Mouse (Mus musculus): ENCODE data around the gene Nolc1. TPM values are rescaled to one million over a fixed set of nuclear protein-coding genes. Genes with fewer than 3 reads are reported as not detected.

Nolc1 gene
- polyA plus RNA-seq, 1 experiment from 2014 or later, result 66.3 TPM

GRCm38 (mm10) chr19:46035971-46036370 is 39.7 kb upstream of the Nolc1 start:
- ATAC-seq (no peak), DNase-seq (ENCODE audit: low read depth, low spot score) (no peak)
- H3K27me3 ChIP-seq, result no peaks in the 10 kb centered on the region
- ChIA-PET POLR2A (no interaction called here), CTCF (interaction anchor here (1.2 to 2.0 kb wide), 3 partner anchors 8 to 156 kb away, joined by 3 to 8 read pairs (median 3); no protein-coding TSS in a partner anchor)
- in situ Hi-C loops (cut with MboI; ENCODE audit: low pct_unique_long_range_greater_than_20kb), result no loop called here
- TF ChIP-seq CTCF (IDR thresholded peaks at IDR 0.05), result no peak

- DNase-seq (ENCODE audit: low read depth, low spot score) (no peak), ATAC-seq (no peak)
- in situ Hi-C loops (cut with MboI; ENCODE audit: low pct_unique_long_range_greater_than_20kb), result no loop called here
- no peaks in the 10 kb centered on the region for H3K27me3 ChIP-seq
- ChIA-PET CTCF (interaction anchor here (1.2 to 2.0 kb wide), 3 partner anchors 9 to 157 kb away, joined by 3 to 8 read pairs (median 3); no protein-coding TSS in a partner anchor), POLR2A (interaction anchor here (1.4 kb wide), 1 partner anchor 9 kb away, joined by 5 read pairs; the partner anchor contains the start of gene Ldb1)
- TF ChIP-seq CTCF (IDR thresholded peaks at IDR 0.05), result no peak
Observed at GRCm38 (mm10) chr19:46036477-46037242, 39.0 kb upstream of the Nolc1 start.

GRCm38 (mm10) chr19:46037243-46037924 is 38.3 kb upstream of the Nolc1 start:
- no peak for TF ChIP-seq CTCF (IDR thresholded peaks at IDR 0.05)
- CTCF ChIA-PET, result interaction anchor here (1.2 to 2.0 kb wide), 3 partner anchors 10 to 157 kb away, joined by 3 to 8 read pairs (median 3); no protein-coding TSS in a partner anchor
- DNase-seq (ENCODE audit: low read depth, low spot score) (no peak), ATAC-seq (no peak)
- POLR2A ChIA-PET, result interaction anchor here (1.4 to 1.5 kb wide), 2 partner anchors 8 to 11 kb away, joined by 4 to 5 read pairs; partner anchors contain the start of gene Ldb1
- H3K27me3 ChIP-seq, result no peaks in the 10 kb centered on the region
- in situ Hi-C loops (cut with MboI; ENCODE audit: low pct_unique_long_range_greater_than_20kb), result no loop called here

- H3K27me3 ChIP-seq, result no peaks in the 10 kb centered on the region
- ChIA-PET POLR2A (interaction anchor here (1.0 to 1.5 kb wide), 4 partner anchors 12 to 35 kb away, joined by 3 to 4 read pairs (median 3); partner anchors contain the start of gene Hps6), CTCF (interaction anchor here (1.0 to 1.8 kb wide), 3 partner anchors 9 to 24 kb away, joined by 3 to 5 read pairs (median 3); no protein-coding TSS in a partner anchor)
- in situ Hi-C loops (cut with MboI; ENCODE audit: low pct_unique_long_range_greater_than_20kb), result no loop called here
- TF ChIP-seq CTCF (IDR thresholded peaks at IDR 0.05), result no peak
- DNase-seq (ENCODE audit: low read depth, low spot score) (no peak), ATAC-seq (no peak)
Observed at GRCm38 (mm10) chr19:46037925-46038850, 37.5 kb upstream of the Nolc1 start.

- no peak for TF ChIP-seq CTCF (IDR thresholded peaks at IDR 0.05)
- in situ Hi-C loops (cut with MboI; ENCODE audit: low pct_unique_long_range_greater_than_20kb), result no loop called here
- H3K27me3 ChIP-seq, result no peaks in the 10 kb centered on the region
- ATAC-seq, result no peak
- ChIA-PET CTCF (interaction anchor here (1.0 to 1.8 kb wide), 4 partner anchors 9 to 24 kb away, joined by 3 to 5 read pairs (median 4); no protein-coding TSS in a partner anchor), POLR2A (interaction anchor here (1.0 to 1.5 kb wide), 5 partner anchors 12 to 37 kb away, joined by 3 to 4 read pairs (median 3); partner anchors contain the start of genes Hps6 and Nolc1)
- DNase-seq (ENCODE audit: low read depth, low spot score), result no peak
Observed at GRCm38 (mm10) chr19:46038851-46039260, 36.8 kb upstream of the Nolc1 start.

- CTCF ChIA-PET, result interaction anchor here (1.0 to 1.8 kb wide), 3 partner anchors 10 to 25 kb away, joined by 3 to 5 read pairs (median 4); no protein-coding TSS in a partner anchor
- POLR2A ChIA-PET, result interaction anchor here (1.0 to 1.1 kb wide), 3 partner anchors 17 to 37 kb away, joined by 3 to 4 read pairs (median 3); partner anchors contain the start of genes Hps6 and Nolc1
- ATAC-seq (peak; percentile 74), DNase-seq (ENCODE audit: low read depth, low spot score) (no peak)
- H3K27me3 ChIP-seq, result no peaks in the 10 kb centered on the region
- in situ Hi-C loops (cut with MboI; ENCODE audit: low pct_unique_long_range_greater_than_20kb), result no loop called here
- no peak for TF ChIP-seq CTCF (IDR thresholded peaks at IDR 0.05)
Observed at GRCm38 (mm10) chr19:46039478-46039877, 36.2 kb upstream of the Nolc1 start.

GRCm38 (mm10) chr19:46040149-46040902 is 35.3 kb upstream of the Nolc1 start:
- ATAC-seq (no peak), DNase-seq (ENCODE audit: low read depth, low spot score) (no peak)
- no peaks in the 10 kb centered on the region for H3K27me3 ChIP-seq
- in situ Hi-C loops (cut with MboI; ENCODE audit: low pct_unique_long_range_greater_than_20kb), result no loop called here
- CTCF ChIA-PET, result interaction anchor here (1.3 to 1.8 kb wide), 2 partner anchors 11 to 13 kb away, joined by 4 to 5 read pairs; no protein-coding TSS in a partner anchor
- no peak for TF ChIP-seq CTCF (IDR thresholded peaks at IDR 0.05)
- POLR2A ChIA-PET, result interaction anchor here (1.0 kb wide), 1 partner anchor 36 kb away, joined by 4 read pairs; the partner anchor contains the start of gene Nolc1

GRCm38 (mm10) chr19:46041299-46041932 is 34.2 kb upstream of the Nolc1 start:
- no peak for TF ChIP-seq CTCF (IDR thresholded peaks at IDR 0.05)
- ChIA-PET POLR2A (no interaction called here), CTCF (no interaction called here)
- in situ Hi-C loops (cut with MboI; ENCODE audit: low pct_unique_long_range_greater_than_20kb), result no loop called here
- DNase-seq (ENCODE audit: low read depth, low spot score) (no peak), ATAC-seq (no peak)
- H3K27me3 ChIP-seq, result no peaks in the 10 kb centered on the region
